Mouse (Mus musculus) cerebellum, adult 2 months (tissue): ENCODE data around the gene Pla2g4e.

Experiments
- CTCF ChIP-seq: fragments of 200-500 bp; IDR thresholded peaks from 2 replicates; pipeline ENCODE4 v1.5.1; 2011; ENCODE audit warnings: low read depth, mild to moderate bottlenecking, control low read depth, low read length, moderate library complexity, borderline replicate concordance; ENCODE audit not compliant: insufficient read depth
- POLR2A ChIP-seq: fragments of 200-500 bp; IDR thresholded peaks from 2 replicates; pipeline ENCODE4 v1.6.1; 2011; ENCODE audit warnings: low read length, control low read depth, borderline replicate concordance; ENCODE audit not compliant: insufficient read depth

DNA sequence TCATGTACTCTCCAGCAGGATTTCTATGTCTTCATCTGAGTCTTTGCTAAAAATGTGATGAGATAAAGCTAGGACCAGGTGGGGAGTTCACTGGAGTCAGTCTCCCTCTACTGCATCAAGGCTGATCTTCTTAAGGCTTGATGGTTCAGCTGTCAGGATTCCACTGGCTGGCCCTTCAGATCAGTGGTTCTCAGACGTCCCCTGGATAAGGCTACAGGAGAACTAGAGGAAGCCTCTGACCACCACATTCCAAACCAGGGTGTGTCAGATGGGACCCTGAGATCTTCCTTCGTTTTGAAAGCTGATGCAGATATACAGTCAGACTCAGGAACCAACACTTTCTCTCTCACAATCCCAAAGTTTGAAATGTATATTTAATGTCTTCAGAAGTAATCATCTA lies 97.8 kb downstream of the Pla2g4e start:
- TF ChIP-seq POLR2A (no peak), CTCF (no peak)
